Mouse (Mus musculus) testis, adult 2 months (tissue): ENCODE measurements around the gene Thy1. TPM values are rescaled to one million over a fixed set of nuclear protein-coding genes. Genes with fewer than 3 reads are reported as not detected.

ENCODE experiments used
- H3K27ac ChIP-seq: fragments of 200-500 bp; 2 replicates; pipeline ENCODE4 v1.5.1; 2012; ENCODE audit warnings: low read depth, low read length; ENCODE audit not compliant: control insufficient read depth, insufficient read depth
- H3K27me3 ChIP-seq: fragments of 200-500 bp; 2 replicates; pipeline ENCODE4 v1.6.1; 2012; ENCODE audit warnings: mild to moderate bottlenecking, low read length, moderate library complexity; ENCODE audit not compliant: control insufficient read depth, insufficient read depth
- H3K36me3 ChIP-seq: fragments of 200-500 bp; 2 replicates; pipeline ENCODE4 v1.6.1; 2012; ENCODE audit warnings: mild to moderate bottlenecking, low read length; ENCODE audit not compliant: control insufficient read depth, insufficient read depth
- H3K4me1 ChIP-seq: fragments of 200-500 bp; 2 replicates; pipeline ENCODE4 v1.6.1; 2012; ENCODE audit warnings: low read length; ENCODE audit not compliant: control insufficient read depth, insufficient read depth
- H3K4me3 ChIP-seq: fragments of 200-500 bp; 2 replicates; pipeline ENCODE4 v1.5.1; 2012; ENCODE audit warnings: low read depth, mild to moderate bottlenecking, low read length, moderate library complexity, mixed read lengths; ENCODE audit not compliant: control insufficient read depth
- CTCF ChIP-seq: fragments of 200-500 bp; IDR thresholded peaks from 2 replicates; pipeline ENCODE4 v1.5.1; 2012; ENCODE audit warnings: low read depth, mild to moderate bottlenecking, inconsistent platforms, low read length, moderate library complexity; ENCODE audit not compliant: control insufficient read depth, insufficient read depth, insufficient replicate concordance
- POLR2A ChIP-seq: fragments of 200-500 bp; IDR thresholded peaks from 2 replicates; pipeline ENCODE4 v1.6.1; 2012; ENCODE audit warnings: low read depth, mild to moderate bottlenecking, inconsistent platforms, low read length, moderate library complexity; ENCODE audit not compliant: control insufficient read depth
- polyA plus RNA-seq: library from polyadenylated mRNA; depleted of rRNA; stranded (reverse); fragments of >200 nt; gene quantifications from 2 replicates; pipeline ENCODE4 v1.2.3, GENCODE M21; 2012

The Thy1 gene
- polyA plus RNA-seq, 1 experiment: 0.36 TPM

GRCm38 (mm10) chr9:44084236-44084635 lies 41.1 kb downstream of the Thy1 start:
- TF ChIP-seq CTCF (no peak), POLR2A (no peak)
- Histone ChIP-seq H3K4me1 (peaks cover 18% of the 10 kb centered on the region), H3K36me3 (no peaks in the 10 kb centered on the region; the same call in none of the 2 replicates), H3K27ac (peak overlapping the region; percentile 93), H3K27me3 (no peaks in the 10 kb centered on the region), H3K4me3 (peak overlapping the region; percentile 97)

GRCm38 (mm10) chr9:44084659-44085229 lies 41.6 kb downstream of the Thy1 start:
- Histone ChIP-seq H3K4me1 (peaks cover 17% of the 10 kb centered on the region), H3K4me3 (peak overlapping the region; percentile 97), H3K36me3 (no peaks in the 10 kb centered on the region; the same call in none of the 2 replicates), H3K27ac (peak overlapping the region; percentile 99), H3K27me3 (no peaks in the 10 kb centered on the region)
- no peak for TF ChIP-seq CTCF
- peak; percentile 68 for TF ChIP-seq POLR2A

- no peaks in the 10 kb centered on the region for H3K27me3 ChIP-seq
- peak overlapping the region; percentile 99 for H3K27ac ChIP-seq
- H3K4me1 ChIP-seq: peaks cover 16% of the 10 kb centered on the region
- TF ChIP-seq CTCF (no peak), POLR2A (no peak)
- H3K4me3 ChIP-seq: peak overlapping the region; percentile 97
- no peaks in the 10 kb centered on the region; the same call in none of the 2 replicates for H3K36me3 ChIP-seq
Measured at GRCm38 (mm10) chr9:44085276-44085675, 42.1 kb downstream of the Thy1 start.

- TF ChIP-seq CTCF: no peak
- peak; percentile 52; the same call in 1 of the 2 replicates for TF ChIP-seq POLR2A
- no peaks in the 10 kb centered on the region; the same call in none of the 2 replicates for H3K36me3 ChIP-seq
- peak overlapping the region; percentile 99 for H3K27ac ChIP-seq
- peaks cover 17% of the 10 kb centered on the region for H3K4me1 ChIP-seq
- H3K4me3 ChIP-seq: peak overlapping the region; percentile 97
- H3K27me3 ChIP-seq: no peaks in the 10 kb centered on the region
Measured at GRCm38 (mm10) chr9:44085741-44086665, 42.8 kb downstream of the Thy1 start.

- H3K4me3 ChIP-seq: peak overlapping the region; percentile 54
- H3K36me3 ChIP-seq: peaks cover 2% of the 10 kb centered on the region
- no peak for TF ChIP-seq POLR2A
- no peaks in the 10 kb centered on the region for H3K27me3 ChIP-seq
- peaks cover 18% of the 10 kb centered on the region for H3K4me1 ChIP-seq
- no peak overlapping the region; the same call in 1 of the 2 replicates for H3K27ac ChIP-seq
Measured at GRCm38 (mm10) chr9:44086960-44087359, 43.8 kb downstream of the Thy1 start.

GRCm38 (mm10) chr9:44087761-44088455 lies 44.7 kb downstream of the Thy1 start:
- no peaks in the 10 kb centered on the region for H3K27me3 ChIP-seq
- peak overlapping the region; percentile 54 for H3K4me3 ChIP-seq
- TF ChIP-seq POLR2A: no peak
- no peak for TF ChIP-seq CTCF
- peaks cover 18% of the 10 kb centered on the region for H3K4me1 ChIP-seq
- H3K27ac ChIP-seq: peak overlapping the region; percentile 33; the same call in 1 of the 2 replicates
- H3K36me3 ChIP-seq: peaks cover 2% of the 10 kb centered on the region

- Histone ChIP-seq H3K4me1 (peaks cover 13% of the 10 kb centered on the region), H3K27me3 (no peaks in the 10 kb centered on the region), H3K36me3 (peaks cover 2% of the 10 kb centered on the region), H3K4me3 (peak overlapping the region; percentile 30), H3K27ac (no peak overlapping the region)
- TF ChIP-seq POLR2A (no peak), CTCF (no peak)
Measured at GRCm38 (mm10) chr9:44088877-44089608, 45.9 kb downstream of the Thy1 start.
